Mouse (Mus musculus) heart, postnatal 0 days (tissue): ENCODE data around the gene Spats2.

Experiments
- CTCF ChIP-seq: IDR thresholded peaks from 2 replicates; pipeline ENCODE4 v1.5.1; 2016; ENCODE audit warnings: antibody characterized with exemption, control low read depth, low read depth
- EP300 ChIP-seq: IDR thresholded peaks from 2 replicates; pipeline ENCODE4 v1.6.1; 2016; ENCODE audit warnings: antibody characterized with exemption, low read depth

DNA sequence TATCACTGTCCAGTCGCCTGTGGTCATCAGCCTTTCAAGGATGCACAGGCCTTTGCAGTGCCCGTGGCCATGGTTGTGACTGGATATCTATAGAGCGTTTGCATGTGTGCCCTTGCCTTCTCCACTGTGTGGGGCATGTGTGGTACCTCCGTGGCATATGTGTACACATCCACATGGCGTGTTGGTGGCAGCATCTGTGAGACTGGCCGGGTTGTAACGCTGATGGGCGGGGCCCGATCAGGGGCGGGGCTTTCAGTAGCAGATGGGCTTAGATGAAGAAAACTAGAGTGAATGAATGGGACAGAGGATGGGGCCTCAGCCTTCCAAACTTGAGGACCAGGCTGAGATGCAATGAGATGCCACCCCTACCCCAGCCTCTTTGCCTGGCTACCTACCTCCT, 106.3 kb downstream of the Spats2 start:
- no peak for TF ChIP-seq CTCF
- TF ChIP-seq EP300, result no peak
